Mouse (Mus musculus): ENCODE data around the gene Sema4d. TPM values are rescaled to one million over a fixed set of nuclear protein-coding genes. Genes with fewer than 3 reads are reported as not detected.

Gene Sema4d
- total and polyA plus RNA-seq, 3 experiments = 52.2 to 67.6 (median 52.2) TPM

DNA sequence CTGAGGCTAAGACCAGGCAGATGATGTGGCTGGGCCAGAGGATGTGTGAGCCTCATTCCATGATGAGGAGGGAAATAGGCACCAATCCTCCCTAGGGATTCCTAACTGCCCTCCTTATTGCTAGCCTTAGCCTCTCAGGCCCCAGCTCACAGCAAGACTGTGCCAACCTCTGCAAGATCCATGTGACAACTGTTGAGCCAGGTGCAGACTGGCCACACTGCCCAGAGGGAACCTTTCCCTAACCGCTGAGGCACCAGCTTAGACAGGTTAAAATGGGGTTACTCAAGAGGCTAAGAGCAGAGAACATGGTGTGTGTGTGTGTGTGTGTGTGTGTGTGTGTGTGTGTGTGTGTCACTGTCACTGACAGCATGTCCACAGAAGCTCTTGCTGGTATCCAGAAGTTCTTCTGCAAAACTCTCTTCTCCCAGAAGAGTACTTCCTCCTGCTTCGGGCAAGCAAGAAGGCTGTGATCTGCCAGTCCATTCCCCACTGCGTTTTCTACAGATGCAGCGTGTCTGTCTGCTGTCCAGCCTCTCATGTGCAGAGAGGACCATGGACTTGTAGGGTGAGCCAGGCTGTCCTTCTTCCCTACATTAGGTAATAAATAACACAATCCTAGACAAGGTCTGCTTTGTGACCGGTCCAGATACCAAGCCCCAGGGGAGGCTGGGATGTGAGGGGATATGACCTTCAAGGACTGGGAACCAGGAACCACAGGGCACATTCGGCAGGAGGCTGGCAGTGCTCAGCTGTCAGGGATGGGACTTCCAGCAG, 24.8 kb upstream of the Sema4d start:
- no peaks in the 10 kb centered on the region for H3K79me2 ChIP-seq (replicated peaks; ENCODE audit: control insufficient read depth, insufficient read depth, low read length)
- TF ChIP-seq POLR2A (IDR thresholded peaks at IDR 0.05; ENCODE audit: insufficient read depth, low read depth, low read length) (no peak), EP300 (IDR thresholded peaks at IDR 0.05; ENCODE audit: insufficient read depth, low read depth, low read length) (no peak), CTCF (IDR thresholded peaks at IDR 0.05) (no peak)
- H3K4me1 ChIP-seq (ENCODE audit: control insufficient read depth, insufficient read depth, low read length) = peaks cover 2% of the 10 kb centered on the region
- WGBS = 47% methylated on average over 6 of the region's 6 CpGs
- H3K27me3 ChIP-seq (ENCODE audit: control insufficient read depth, insufficient read depth, low read length) = no peaks in the 10 kb centered on the region
- no peak overlapping the region for H3K9ac ChIP-seq (ENCODE audit: low read depth, low read length)
- no peak overlapping the region for H3K4me3 ChIP-seq
- no peaks in the 10 kb centered on the region for H3K36me3 ChIP-seq (ENCODE audit: control insufficient read depth, insufficient read depth, low read length)
- intact Hi-C loops (cut with DNase I) = no loop called here
- no peak overlapping the region for H3K27ac ChIP-seq
- DNase-seq = no peak

- DNase-seq = peak in 1 of 2 experiments; percentile 30
- no peak overlapping the region for H3K27ac ChIP-seq
These were observed 23.1 kb upstream of the Sema4d start for GRCm38 (mm10) chr13:51816559-51817041.

DNA sequence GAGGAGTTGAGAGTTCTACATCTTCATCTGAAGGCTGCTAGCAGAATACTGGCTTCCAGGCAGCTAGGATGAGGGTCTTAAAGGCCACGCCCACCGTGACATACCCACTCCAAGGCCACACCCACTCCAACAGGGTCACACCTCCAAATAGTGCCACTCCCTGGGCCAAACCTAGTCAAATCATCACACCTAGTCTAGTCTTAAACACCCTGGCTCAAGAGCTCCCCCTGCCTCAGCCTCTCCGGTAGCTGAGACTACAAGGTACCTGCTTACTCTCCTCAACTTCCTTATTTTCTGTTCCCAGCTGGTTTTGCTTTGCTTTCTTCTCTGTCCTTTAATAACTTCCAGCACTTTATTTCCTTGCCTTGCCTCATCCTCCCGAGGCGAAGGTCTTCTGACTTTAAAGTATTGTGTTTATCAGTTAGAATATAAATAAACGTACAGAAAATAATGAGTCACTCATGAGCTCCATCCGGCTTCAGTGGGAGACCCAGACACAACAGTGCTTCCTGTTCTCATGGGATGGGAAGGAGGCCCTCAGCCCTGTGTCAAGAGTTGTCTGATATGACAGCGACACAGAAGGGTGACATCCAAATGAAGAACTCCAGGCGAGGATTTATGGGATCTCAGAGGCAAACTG, 22.4 kb upstream of the Sema4d start:
- H3K9ac ChIP-seq (ENCODE audit: low read depth, low read length) = no peak overlapping the region
- no peaks in the 10 kb centered on the region for H3K27me3 ChIP-seq (ENCODE audit: control insufficient read depth, insufficient read depth, low read length)
- peaks cover 2% of the 10 kb centered on the region for H3K4me1 ChIP-seq (ENCODE audit: control insufficient read depth, insufficient read depth, low read length)
- intact Hi-C loops (cut with DNase I) = no loop called here
- H3K4me3 ChIP-seq = no peak overlapping the region
- 29% methylated on average over 9 of the region's 9 CpGs for WGBS
- peak in 1 of 2 experiments; percentile 50 for DNase-seq
- H3K27ac ChIP-seq = no peak overlapping the region
- H3K36me3 ChIP-seq (ENCODE audit: control insufficient read depth, insufficient read depth, low read length) = no peaks in the 10 kb centered on the region
- TF ChIP-seq EP300 (IDR thresholded peaks at IDR 0.05; ENCODE audit: insufficient read depth, low read depth, low read length) (no peak), CTCF (IDR thresholded peaks at IDR 0.05) (peak; percentile 57)
- H3K79me2 ChIP-seq (replicated peaks; ENCODE audit: control insufficient read depth, insufficient read depth, low read length) = no peaks in the 10 kb centered on the region

More at GRCm38 (mm10) chr13:51816559-51817041, 23.1 kb upstream of the Sema4d start:
- no peaks in the 10 kb centered on the region for H3K36me3 ChIP-seq (ENCODE audit: control insufficient read depth, insufficient read depth, low read length)
- no peaks in the 10 kb centered on the region for H3K27me3 ChIP-seq (ENCODE audit: control insufficient read depth, insufficient read depth, low read length)
- no peak overlapping the region for H3K9ac ChIP-seq (ENCODE audit: low read depth, low read length)
- intact Hi-C loops (cut with DNase I) = no loop called here
- H3K4me3 ChIP-seq = no peak overlapping the region
- peaks cover 2% of the 10 kb centered on the region for H3K4me1 ChIP-seq (ENCODE audit: control insufficient read depth, insufficient read depth, low read length)
- TF ChIP-seq CTCF (IDR thresholded peaks at IDR 0.05) = no peak
- no peak for TF ChIP-seq EP300 (IDR thresholded peaks at IDR 0.05; ENCODE audit: insufficient read depth, low read depth, low read length)
- no peak for TF ChIP-seq POLR2A (IDR thresholded peaks at IDR 0.05; ENCODE audit: insufficient read depth, low read depth, low read length)
- H3K79me2 ChIP-seq (replicated peaks; ENCODE audit: control insufficient read depth, insufficient read depth, low read length) = no peaks in the 10 kb centered on the region
- 56% methylated on average over 5 of the region's 5 CpGs for WGBS

DNA sequence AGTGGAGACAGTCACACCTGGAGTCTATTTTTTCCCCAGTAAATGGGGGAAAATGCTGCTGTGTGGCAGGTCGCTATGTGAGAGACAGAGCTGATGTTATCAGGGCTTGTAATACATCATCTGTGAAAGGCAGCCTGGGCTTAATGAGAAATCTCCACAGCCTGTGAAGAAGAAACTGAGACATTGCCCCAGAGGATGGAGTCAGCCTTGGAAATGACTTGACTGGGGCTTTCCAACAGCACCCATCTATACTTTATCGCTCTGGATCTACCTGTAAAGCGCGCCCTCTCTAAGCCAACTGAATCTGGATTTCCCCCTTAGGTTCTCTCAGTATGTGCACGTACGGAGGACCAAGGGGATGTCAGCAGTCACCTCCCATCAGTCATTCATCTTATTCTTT, 21.1 kb upstream of the Sema4d start:
- no peak overlapping the region for H3K4me3 ChIP-seq
- H3K27me3 ChIP-seq (ENCODE audit: control insufficient read depth, insufficient read depth, low read length) = no peaks in the 10 kb centered on the region
- H3K27ac ChIP-seq = no peak overlapping the region
- 96% methylated on average over 6 of the region's 6 CpGs for WGBS
- TF ChIP-seq POLR2A (IDR thresholded peaks at IDR 0.05; ENCODE audit: insufficient read depth, low read depth, low read length) (no peak), EP300 (IDR thresholded peaks at IDR 0.05; ENCODE audit: insufficient read depth, low read depth, low read length) (no peak), CTCF (IDR thresholded peaks at IDR 0.05) (no peak)
- peaks cover 2% of the 10 kb centered on the region for H3K4me1 ChIP-seq (ENCODE audit: control insufficient read depth, insufficient read depth, low read length)
- no peak overlapping the region for H3K9ac ChIP-seq (ENCODE audit: low read depth, low read length)
- no peaks in the 10 kb centered on the region for H3K79me2 ChIP-seq (replicated peaks; ENCODE audit: control insufficient read depth, insufficient read depth, low read length)
- DNase-seq = no peak
- H3K36me3 ChIP-seq (ENCODE audit: control insufficient read depth, insufficient read depth, low read length) = no peaks in the 10 kb centered on the region
- intact Hi-C loops (cut with DNase I) = no loop called here

GRCm38 (mm10) chr13:51813621-51814615, 20.4 kb upstream of the Sema4d start:
- no peak overlapping the region for H3K27ac ChIP-seq
- H3K4me1 ChIP-seq (ENCODE audit: control insufficient read depth, insufficient read depth, low read length) = peaks cover 2% of the 10 kb centered on the region
- intact Hi-C loops (cut with DNase I) = no loop called here
- 66% methylated on average over 10 of the region's 10 CpGs for WGBS
- no peak overlapping the region for H3K4me3 ChIP-seq
- TF ChIP-seq POLR2A (IDR thresholded peaks at IDR 0.05; ENCODE audit: insufficient read depth, low read depth, low read length) (no peak), EP300 (IDR thresholded peaks at IDR 0.05; ENCODE audit: insufficient read depth, low read depth, low read length) (no peak), CTCF (IDR thresholded peaks at IDR 0.05) (no peak)
- no peaks in the 10 kb centered on the region for H3K36me3 ChIP-seq (ENCODE audit: control insufficient read depth, insufficient read depth, low read length)
- DNase-seq = peak in 1 of 2 experiments; percentile 33
- no peak overlapping the region for H3K9ac ChIP-seq (ENCODE audit: low read depth, low read length)
- no peaks in the 10 kb centered on the region for H3K79me2 ChIP-seq (replicated peaks; ENCODE audit: control insufficient read depth, insufficient read depth, low read length)
- no peaks in the 10 kb centered on the region for H3K27me3 ChIP-seq (ENCODE audit: control insufficient read depth, insufficient read depth, low read length)

Measured in heart, adult 2 months (tissue).